Mouse (Mus musculus): ENCODE data around the gene Snx29. TPM values are rescaled to one million over a fixed set of nuclear protein-coding genes. Genes with fewer than 3 reads are reported as not detected.

Gene Snx29
- polyA plus RNA-seq, 1 experiment from 2014 or later = 10.2 TPM

DNA sequence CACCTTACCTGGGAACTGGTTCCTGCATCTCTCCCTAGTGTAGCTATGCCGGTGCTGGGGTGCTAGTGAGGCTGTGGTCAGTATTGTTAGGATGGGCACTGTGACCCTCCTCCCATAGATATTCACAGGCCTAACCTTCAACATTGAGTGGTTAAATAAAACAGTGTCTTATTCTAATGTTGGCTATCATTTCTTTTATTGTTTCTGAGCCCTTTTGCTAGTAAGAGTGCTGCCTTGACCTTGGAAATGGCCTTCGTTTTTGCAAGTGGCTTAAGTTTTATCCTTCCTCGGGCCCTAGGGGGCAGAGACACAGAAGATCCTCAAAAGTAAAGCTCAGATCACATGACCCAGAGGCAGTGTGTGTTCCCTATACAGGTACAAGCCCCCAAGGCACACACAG lies 374.1 kb downstream of the Snx29 start:
- Histone ChIP-seq H3K9ac (ENCODE audit: low read length) (no peak overlapping the region), H3K27ac (ENCODE audit: low read length) (no peak overlapping the region), H3K4me1 (ENCODE audit: control insufficient read depth, insufficient read depth, low read length) (no peaks in the 10 kb centered on the region), H3K36me3 (ENCODE audit: control insufficient read depth, insufficient read depth, low read length) (no peaks in the 10 kb centered on the region), H3K4me2 (ENCODE audit: low read depth, low read length) (no peak overlapping the region), H3K4me3 (replicated peaks; ENCODE audit: low read length) (no peak overlapping the region), H3K9me3 (replicated peaks; ENCODE audit: control insufficient read depth, low read length) (no peaks in the 10 kb centered on the region), H3K27me3 (ENCODE audit: control insufficient read depth, insufficient read depth, low read length) (no peaks in the 10 kb centered on the region)
- ATAC-seq (ENCODE audit: insufficient read depth, low FRiP score) = no peak
- WGBS = 76% methylated on average over 3 of the region's 3 CpGs

DNA sequence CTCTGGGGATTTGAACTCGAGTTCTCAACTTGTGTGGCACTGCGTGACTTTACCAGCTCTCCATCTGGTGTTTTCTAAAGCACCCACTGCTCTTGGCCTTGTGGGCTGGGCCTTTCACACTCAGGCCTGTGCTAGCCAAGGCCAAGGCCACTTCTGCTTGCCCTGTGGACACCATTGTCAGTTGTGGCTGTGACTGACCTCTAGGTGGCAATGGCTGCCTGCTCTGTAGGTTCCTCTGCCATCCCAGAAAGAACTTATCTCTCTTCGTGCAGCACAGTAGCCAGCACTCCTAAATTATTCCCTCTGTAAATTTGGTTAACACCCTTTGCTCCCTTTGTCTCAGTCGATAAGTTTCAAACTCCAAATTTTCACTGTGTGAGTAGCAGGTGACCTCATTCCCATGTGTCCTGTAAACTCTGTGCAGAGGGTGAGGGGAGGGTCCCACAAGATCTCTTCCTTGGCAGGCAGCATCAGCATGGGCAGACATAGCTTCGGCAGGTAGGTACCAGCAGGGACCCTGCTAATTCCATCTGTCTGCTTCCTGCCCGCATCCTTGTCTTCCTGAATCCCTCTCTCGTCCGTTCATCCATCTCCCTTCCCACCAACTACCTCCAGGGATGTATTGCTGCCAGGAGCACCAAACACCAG lies 375.1 kb downstream of the Snx29 start:
- no peak overlapping the region for H3K27ac ChIP-seq (ENCODE audit: low read length)
- no peaks in the 10 kb centered on the region for H3K36me3 ChIP-seq (ENCODE audit: control insufficient read depth, insufficient read depth, low read length)
- no peak overlapping the region for H3K9ac ChIP-seq (ENCODE audit: low read length)
- no peak overlapping the region for H3K4me2 ChIP-seq (ENCODE audit: low read depth, low read length)
- WGBS = 64% methylated on average over 8 of the region's 8 CpGs
- no peaks in the 10 kb centered on the region for H3K4me1 ChIP-seq (ENCODE audit: control insufficient read depth, insufficient read depth, low read length)
- H3K4me3 ChIP-seq (replicated peaks; ENCODE audit: low read length) = no peak overlapping the region
- no peaks in the 10 kb centered on the region for H3K9me3 ChIP-seq (replicated peaks; ENCODE audit: control insufficient read depth, low read length)
- no peaks in the 10 kb centered on the region for H3K27me3 ChIP-seq (ENCODE audit: control insufficient read depth, insufficient read depth, low read length)
- 0 out of 2 replicates have a peak, but pooled peaks have one; percentile 29 for ATAC-seq (ENCODE audit: insufficient read depth, low FRiP score)

DNA sequence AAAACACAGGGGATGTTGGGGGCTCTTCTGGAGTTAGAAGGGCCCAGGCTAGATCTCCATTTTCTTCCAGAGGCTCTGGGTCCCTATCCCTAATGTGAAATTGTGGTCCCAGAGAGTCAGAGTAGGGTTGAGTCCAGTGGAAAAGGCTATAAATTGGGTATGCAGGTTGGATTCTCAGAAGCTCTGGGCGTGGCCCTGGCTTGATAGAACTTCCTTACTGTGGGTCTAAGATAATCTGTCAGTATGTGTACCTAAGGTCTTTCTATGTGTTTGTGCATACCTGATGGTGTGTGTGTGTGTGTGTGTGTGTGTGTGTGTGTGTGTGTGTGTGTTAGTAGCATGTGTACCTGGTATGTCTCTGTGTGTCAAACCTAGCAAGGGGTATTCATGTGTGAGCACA lies 378.9 kb downstream of the Snx29 start:
- Histone ChIP-seq H3K4me1 (ENCODE audit: control insufficient read depth, insufficient read depth, low read length) (no peaks in the 10 kb centered on the region), H3K9me3 (replicated peaks; ENCODE audit: control insufficient read depth, low read length) (no peaks in the 10 kb centered on the region), H3K27ac (ENCODE audit: low read length) (no peak overlapping the region), H3K27me3 (ENCODE audit: control insufficient read depth, insufficient read depth, low read length) (no peaks in the 10 kb centered on the region), H3K4me2 (ENCODE audit: low read depth, low read length) (no peak overlapping the region), H3K9ac (ENCODE audit: low read length) (no peak overlapping the region), H3K36me3 (ENCODE audit: control insufficient read depth, insufficient read depth, low read length) (no peaks in the 10 kb centered on the region), H3K4me3 (replicated peaks; ENCODE audit: low read length) (no peak overlapping the region)
- ATAC-seq (ENCODE audit: insufficient read depth, low FRiP score) = no peak
- 100% methylated on average over 1 of the region's 1 CpGs for WGBS

DNA sequence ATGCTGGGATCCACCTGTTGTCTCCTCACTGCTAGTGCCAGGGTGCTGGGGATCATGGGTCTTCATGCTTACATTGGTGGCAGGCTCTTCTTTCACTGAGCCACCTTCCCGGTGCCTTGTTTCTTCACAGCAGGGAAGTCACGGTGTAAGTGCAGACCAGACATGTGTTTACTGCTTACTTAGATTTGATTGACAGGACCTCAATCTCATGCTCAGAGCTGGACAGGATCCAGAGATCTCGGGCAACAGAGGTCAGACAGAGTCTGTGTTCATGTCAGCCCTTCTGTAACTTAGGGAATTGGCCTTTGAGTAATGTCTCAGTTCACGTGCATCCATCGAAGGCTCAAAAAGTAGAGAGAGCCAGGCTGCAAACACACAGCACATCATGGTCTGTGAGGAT lies 381.4 kb downstream of the Snx29 start:
- H3K27ac ChIP-seq (ENCODE audit: low read length) = no peak overlapping the region
- no peaks in the 10 kb centered on the region for H3K4me1 ChIP-seq (ENCODE audit: control insufficient read depth, insufficient read depth, low read length)
- H3K36me3 ChIP-seq (ENCODE audit: control insufficient read depth, insufficient read depth, low read length) = no peaks in the 10 kb centered on the region
- no peaks in the 10 kb centered on the region for H3K27me3 ChIP-seq (ENCODE audit: control insufficient read depth, insufficient read depth, low read length)
- WGBS = 61% methylated on average over 5 of the region's 5 CpGs
- no peak for ATAC-seq (ENCODE audit: insufficient read depth, low FRiP score)
- H3K4me3 ChIP-seq (replicated peaks; ENCODE audit: low read length) = no peak overlapping the region
- no peaks in the 10 kb centered on the region for H3K9me3 ChIP-seq (replicated peaks; ENCODE audit: control insufficient read depth, low read length)
- no peak overlapping the region for H3K4me2 ChIP-seq (ENCODE audit: low read depth, low read length)
- H3K9ac ChIP-seq (ENCODE audit: low read length) = no peak overlapping the region

GRCm38 (mm10) chr16:11705456-11705855 lies 382.7 kb downstream of the Snx29 start:
- Histone ChIP-seq H3K36me3 (ENCODE audit: control insufficient read depth, insufficient read depth, low read length) (no peaks in the 10 kb centered on the region), H3K9me3 (replicated peaks; ENCODE audit: control insufficient read depth, low read length) (no peaks in the 10 kb centered on the region), H3K4me3 (replicated peaks; ENCODE audit: low read length) (no peak overlapping the region), H3K4me1 (ENCODE audit: control insufficient read depth, insufficient read depth, low read length) (0 out of 2 replicates have a peak, but pooled peaks cover 3% of the 10 kb centered on the region), H3K27ac (ENCODE audit: low read length) (no peak overlapping the region), H3K4me2 (ENCODE audit: low read depth, low read length) (no peak overlapping the region), H3K27me3 (ENCODE audit: control insufficient read depth, insufficient read depth, low read length) (no peaks in the 10 kb centered on the region), H3K9ac (ENCODE audit: low read length) (no peak overlapping the region)
- ATAC-seq (ENCODE audit: insufficient read depth, low FRiP score) = no peak
- 79% methylated on average over 4 of the region's 4 CpGs for WGBS

- no peak for ATAC-seq (ENCODE audit: insufficient read depth, low FRiP score)
- Histone ChIP-seq H3K9me3 (replicated peaks; ENCODE audit: control insufficient read depth, low read length) (no peaks in the 10 kb centered on the region), H3K4me1 (ENCODE audit: control insufficient read depth, insufficient read depth, low read length) (0 out of 2 replicates have a peak, but pooled peaks cover 3% of the 10 kb centered on the region), H3K27ac (ENCODE audit: low read length) (no peak overlapping the region), H3K27me3 (ENCODE audit: control insufficient read depth, insufficient read depth, low read length) (no peaks in the 10 kb centered on the region), H3K9ac (ENCODE audit: low read length) (no peak overlapping the region), H3K4me2 (ENCODE audit: low read depth, low read length) (no peak overlapping the region), H3K4me3 (replicated peaks; ENCODE audit: low read length) (no peak overlapping the region), H3K36me3 (ENCODE audit: control insufficient read depth, insufficient read depth, low read length) (no peaks in the 10 kb centered on the region)
- WGBS = 97% methylated on average over 2 of the region's 2 CpGs
Measured at GRCm38 (mm10) chr16:11708097-11708496, 385.4 kb downstream of the Snx29 start.

- no peak overlapping the region for H3K4me3 ChIP-seq (replicated peaks; ENCODE audit: low read length)
- no peaks in the 10 kb centered on the region for H3K36me3 ChIP-seq (ENCODE audit: control insufficient read depth, insufficient read depth, low read length)
- 69% methylated on average over 4 of the region's 4 CpGs for WGBS
- ATAC-seq (ENCODE audit: insufficient read depth, low FRiP score) = no peak
- H3K9ac ChIP-seq (ENCODE audit: low read length) = no peak overlapping the region
- H3K4me2 ChIP-seq (ENCODE audit: low read depth, low read length) = no peak overlapping the region
- no peaks in the 10 kb centered on the region for H3K9me3 ChIP-seq (replicated peaks; ENCODE audit: control insufficient read depth, low read length)
- no peaks in the 10 kb centered on the region for H3K27me3 ChIP-seq (ENCODE audit: control insufficient read depth, insufficient read depth, low read length)
- 0 out of 2 replicates have a peak, but pooled peaks cover 3% of the 10 kb centered on the region for H3K4me1 ChIP-seq (ENCODE audit: control insufficient read depth, insufficient read depth, low read length)
- no peak overlapping the region for H3K27ac ChIP-seq (ENCODE audit: low read length)
Measured at GRCm38 (mm10) chr16:11709382-11709781, 386.7 kb downstream of the Snx29 start.

- Histone ChIP-seq H3K27ac (ENCODE audit: low read length) (no peak overlapping the region), H3K4me3 (replicated peaks; ENCODE audit: low read length) (no peak overlapping the region), H3K9me3 (replicated peaks; ENCODE audit: control insufficient read depth, low read length) (no peaks in the 10 kb centered on the region), H3K9ac (ENCODE audit: low read length) (no peak overlapping the region), H3K4me1 (ENCODE audit: control insufficient read depth, insufficient read depth, low read length) (0 out of 2 replicates have a peak, but pooled peaks cover 3% of the 10 kb centered on the region), H3K27me3 (ENCODE audit: control insufficient read depth, insufficient read depth, low read length) (no peaks in the 10 kb centered on the region), H3K4me2 (ENCODE audit: low read depth, low read length) (no peak overlapping the region), H3K36me3 (ENCODE audit: control insufficient read depth, insufficient read depth, low read length) (no peaks in the 10 kb centered on the region)
- 52% methylated on average over 5 of the region's 5 CpGs for WGBS
- ATAC-seq (ENCODE audit: insufficient read depth, low FRiP score) = no peak
Measured at GRCm38 (mm10) chr16:11709999-11710667, 387.4 kb downstream of the Snx29 start.

- H3K4me2 ChIP-seq (ENCODE audit: low read depth, low read length) = no peak overlapping the region
- H3K4me1 ChIP-seq (ENCODE audit: control insufficient read depth, insufficient read depth, low read length) = 0 out of 2 replicates have a peak, but pooled peaks cover 3% of the 10 kb centered on the region
- H3K9ac ChIP-seq (ENCODE audit: low read length) = no peak overlapping the region
- no peak overlapping the region for H3K4me3 ChIP-seq (replicated peaks; ENCODE audit: low read length)
- WGBS = 53% methylated on average over 2 of the region's 2 CpGs
- H3K27ac ChIP-seq (ENCODE audit: low read length) = no peak overlapping the region
- H3K27me3 ChIP-seq (ENCODE audit: control insufficient read depth, insufficient read depth, low read length) = no peaks in the 10 kb centered on the region
- H3K36me3 ChIP-seq (ENCODE audit: control insufficient read depth, insufficient read depth, low read length) = no peaks in the 10 kb centered on the region
- no peak for ATAC-seq (ENCODE audit: insufficient read depth, low FRiP score)
- H3K9me3 ChIP-seq (replicated peaks; ENCODE audit: control insufficient read depth, low read length) = no peaks in the 10 kb centered on the region
Measured at GRCm38 (mm10) chr16:11713265-11713865, 390.7 kb downstream of the Snx29 start.
